Mouse (Mus musculus): ENCODE measurements around the gene Tmem132c. TPM values are rescaled to one million over a fixed set of nuclear protein-coding genes. Genes with fewer than 3 reads are reported as not detected.

The Tmem132c gene
- polyA plus RNA-seq, 3 experiments from 2014 or later, result 0.26 TPM; not detected in 2

DNA sequence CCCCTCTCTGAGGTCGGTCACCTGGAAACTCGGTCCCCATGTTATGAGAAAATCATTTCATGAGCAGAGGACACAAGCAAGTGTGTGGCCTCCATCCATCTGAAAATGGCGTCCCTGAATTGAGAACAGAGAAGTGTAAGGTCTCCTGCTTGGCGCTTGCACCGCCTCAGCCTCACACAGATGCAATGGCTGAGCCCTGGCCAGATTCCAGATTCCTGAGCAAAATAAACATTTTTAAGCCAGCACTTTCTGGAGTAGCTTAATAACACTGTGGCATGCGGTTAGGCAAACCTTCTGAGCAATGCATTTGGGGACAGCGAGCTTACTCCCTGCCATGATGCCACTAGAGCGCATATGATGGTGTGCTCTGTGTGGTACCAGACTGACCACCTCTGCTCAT lies 48.1 kb downstream of the Tmem132c start:
- ATAC-seq, result no peak

DNA sequence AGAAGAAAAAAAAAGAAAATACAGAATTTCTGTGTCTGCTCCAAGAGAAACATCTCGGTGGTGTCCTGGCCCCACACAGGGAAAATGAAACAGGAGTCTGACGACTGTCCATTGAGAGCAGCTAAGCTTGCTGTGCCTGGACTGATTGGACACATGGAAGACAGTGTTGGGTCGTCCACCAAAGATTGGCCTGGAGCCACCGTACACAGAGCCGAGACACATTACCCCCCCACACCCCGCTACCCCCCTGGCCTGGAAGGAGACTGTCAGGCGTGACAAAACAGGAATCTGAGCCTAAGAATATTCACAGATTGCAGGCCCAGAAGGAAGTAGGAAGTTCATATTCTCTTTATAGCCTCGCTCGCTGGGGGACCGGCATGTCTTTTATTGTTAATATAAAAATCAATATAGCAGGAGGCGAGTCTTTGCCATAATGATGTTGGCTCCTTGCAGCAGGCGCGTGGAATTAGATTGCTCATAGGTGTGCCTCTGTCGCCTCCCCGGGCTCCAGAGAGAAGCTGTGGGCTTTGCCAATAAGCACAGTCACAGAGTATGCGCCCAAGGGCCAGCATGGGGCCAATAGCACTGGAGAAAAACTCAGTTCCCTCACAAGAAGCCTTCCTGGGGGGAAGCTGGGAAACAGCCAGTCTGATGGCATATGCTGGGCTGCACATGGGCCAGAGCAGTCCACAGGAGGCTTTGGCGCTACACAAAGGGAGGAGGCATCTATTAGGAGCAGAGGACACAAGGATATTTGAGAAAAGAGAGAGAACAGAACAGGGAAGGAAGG lies 49.0 kb downstream of the Tmem132c start:
- ATAC-seq, result no peak

DNA sequence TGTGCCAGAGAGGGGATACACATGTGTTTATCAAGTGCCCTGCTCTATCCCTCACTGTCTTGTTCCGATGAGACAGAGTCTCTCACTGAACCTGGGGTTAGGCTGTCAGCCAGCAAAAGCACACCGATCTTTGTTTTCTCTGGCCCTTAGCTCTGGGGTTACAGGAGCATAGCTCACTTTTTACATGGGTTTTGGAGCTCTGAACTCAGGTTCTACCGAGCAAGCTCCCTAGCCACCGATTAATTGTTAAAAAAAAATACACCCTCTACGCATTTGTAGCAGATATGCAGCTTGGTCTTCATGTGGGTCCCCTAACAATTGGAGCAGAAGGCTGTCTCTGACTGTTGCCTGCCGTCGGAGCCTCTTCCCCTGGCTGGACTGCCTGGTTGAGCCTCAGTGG lies 50.0 kb downstream of the Tmem132c start:
- ATAC-seq, result no peak

DNA sequence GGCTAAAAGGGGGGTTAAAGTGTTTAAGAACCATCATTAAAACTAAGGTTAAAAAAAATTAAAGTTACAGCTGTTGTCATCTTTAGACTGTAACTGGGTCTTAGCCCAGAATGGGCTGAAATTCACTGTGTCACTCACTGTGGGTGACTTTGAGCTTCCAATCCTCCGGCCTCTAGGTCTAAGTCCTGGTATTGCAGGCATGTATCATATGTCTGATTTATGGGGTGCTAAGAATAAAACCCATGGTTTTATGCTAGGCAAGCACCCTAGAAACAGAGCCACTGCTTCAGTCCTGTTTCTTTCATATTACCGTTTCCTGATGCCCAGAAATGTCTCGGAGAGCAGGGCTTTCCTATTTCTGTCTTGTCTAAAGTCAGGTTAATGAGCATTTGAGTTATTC lies 52.1 kb downstream of the Tmem132c start:
- ATAC-seq, result no peak

DNA sequence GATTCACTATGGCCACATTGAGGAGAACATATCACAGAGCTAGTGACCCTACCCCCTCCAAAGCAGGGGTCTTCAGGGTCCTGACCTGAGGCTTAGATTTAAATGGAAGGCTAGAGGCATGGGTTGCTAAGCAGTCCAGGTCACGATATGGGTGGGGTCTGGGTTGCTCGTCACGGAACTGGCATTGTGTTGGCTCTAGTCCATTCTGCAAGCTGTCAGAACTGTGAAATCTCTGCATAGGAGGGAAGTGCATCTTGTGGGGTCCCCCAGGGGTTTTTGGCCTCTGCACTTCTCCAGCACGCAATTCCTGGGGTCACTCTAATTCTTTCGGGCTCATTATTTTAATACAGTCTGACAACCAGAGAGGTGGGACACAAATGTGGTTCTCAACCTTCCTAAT lies 55.9 kb downstream of the Tmem132c start:
- ATAC-seq, result no peak

DNA sequence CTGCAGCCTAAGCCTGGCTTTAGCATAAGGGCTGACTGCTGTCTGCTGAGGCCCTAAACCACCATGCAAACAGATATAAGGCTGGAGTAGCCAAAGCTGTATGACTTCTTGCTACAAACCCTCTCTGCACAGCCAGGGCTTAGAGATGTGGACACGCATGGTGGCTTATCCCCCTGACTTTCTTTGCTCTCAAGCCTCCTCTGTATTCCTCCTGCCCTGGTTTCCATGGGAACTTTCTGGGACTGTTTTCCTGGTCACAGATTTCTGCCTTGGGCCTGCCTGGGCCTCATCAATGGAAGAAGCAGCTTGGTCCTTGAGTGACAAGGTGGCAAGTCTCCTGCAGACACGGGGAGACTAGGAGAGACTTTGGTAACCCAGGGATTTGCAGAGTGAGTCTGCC lies 56.5 kb downstream of the Tmem132c start:
- ATAC-seq, result no peak

DNA sequence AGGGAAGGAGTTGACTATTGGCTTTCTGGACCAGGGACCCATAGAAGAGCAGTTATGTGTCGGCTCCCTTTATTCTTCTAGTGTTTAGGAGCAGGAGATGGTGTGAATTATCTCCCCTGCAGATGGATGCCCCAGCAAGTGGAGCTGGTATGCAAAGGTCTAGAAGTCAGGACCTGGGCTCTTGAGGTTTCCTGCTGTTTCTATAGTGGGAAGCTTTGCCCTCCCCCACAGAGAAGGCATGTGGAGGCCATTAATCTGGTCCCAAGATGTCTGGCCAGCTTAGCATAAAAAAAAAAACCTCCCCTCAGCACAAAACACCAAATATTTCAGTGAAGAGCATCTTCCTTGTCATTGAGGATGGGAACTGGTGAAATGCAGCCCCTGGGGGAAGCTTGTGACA lies 57.4 kb downstream of the Tmem132c start:
- no peak for ATAC-seq

DNA sequence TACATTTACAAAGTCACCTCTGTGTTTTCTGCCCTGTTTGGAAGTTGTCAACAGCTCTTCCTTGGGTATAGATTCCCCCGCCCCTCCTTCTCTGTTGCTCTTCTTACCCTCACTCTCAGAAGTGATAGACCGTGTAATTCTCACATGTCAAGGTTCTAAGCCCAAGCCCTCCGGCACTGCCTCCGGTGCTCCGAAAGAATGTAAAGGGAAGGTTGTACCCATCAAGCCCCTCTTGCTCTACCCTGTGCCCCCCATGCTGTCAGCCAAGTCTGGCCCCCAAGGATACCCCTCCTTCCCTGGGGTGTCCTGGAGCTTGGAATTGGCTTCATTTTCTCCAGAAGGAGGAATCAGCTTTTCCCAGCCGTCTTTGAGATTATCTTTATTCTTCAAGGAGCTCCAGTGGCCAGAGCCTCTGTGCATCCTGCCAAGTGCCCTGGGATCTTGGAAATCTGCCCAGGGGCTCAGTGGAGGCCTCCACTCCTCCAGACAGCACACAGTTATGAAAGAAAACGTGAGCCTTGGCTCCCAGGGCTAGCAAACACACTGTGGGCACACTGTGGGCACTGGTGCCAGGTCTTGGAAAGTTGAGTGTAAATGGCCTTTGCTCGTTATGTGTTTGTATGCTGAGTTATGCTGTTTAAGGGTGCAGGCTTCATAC lies 59.1 kb downstream of the Tmem132c start:
- no peak for ATAC-seq

DNA sequence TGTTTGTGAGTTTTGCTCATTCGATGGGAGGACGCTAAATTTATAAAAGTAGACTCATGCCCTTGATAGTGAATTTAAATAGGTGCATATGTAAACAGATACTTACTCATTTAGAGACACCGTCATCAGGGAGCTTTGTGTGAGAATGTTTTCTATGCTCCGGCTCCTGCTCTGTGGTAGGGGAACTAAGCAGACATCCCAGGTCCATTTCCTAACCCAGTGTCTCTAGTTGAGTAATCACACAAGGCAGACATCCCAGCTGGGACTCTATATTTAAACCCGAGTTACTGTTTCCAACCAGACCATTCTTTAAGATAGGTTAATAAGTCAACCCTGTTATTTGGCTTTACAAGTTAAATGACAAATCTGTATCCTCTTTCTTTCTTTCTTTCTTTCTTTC lies 63.7 kb downstream of the Tmem132c start:
- no peak for ATAC-seq

DNA sequence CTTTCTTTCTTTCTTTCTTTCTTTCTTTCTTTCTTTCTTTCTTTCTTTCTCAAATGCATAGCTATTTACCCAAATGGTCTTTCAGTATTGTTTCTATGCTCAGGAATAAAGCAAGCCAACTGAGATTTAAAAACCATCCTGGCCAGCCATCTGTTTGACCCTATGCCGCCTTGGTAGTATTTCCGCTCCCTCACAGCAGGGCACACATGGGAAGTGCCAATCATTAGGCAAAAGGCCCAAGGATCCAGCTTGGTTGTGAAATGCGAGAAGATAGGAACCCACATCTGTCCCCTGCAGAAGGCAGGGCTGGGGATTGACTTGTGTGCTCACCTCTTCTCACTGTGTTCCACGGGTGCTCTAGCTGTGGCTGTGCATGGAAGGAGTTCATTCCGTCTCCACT lies 64.1 kb downstream of the Tmem132c start:
- ATAC-seq, result no peak

DNA sequence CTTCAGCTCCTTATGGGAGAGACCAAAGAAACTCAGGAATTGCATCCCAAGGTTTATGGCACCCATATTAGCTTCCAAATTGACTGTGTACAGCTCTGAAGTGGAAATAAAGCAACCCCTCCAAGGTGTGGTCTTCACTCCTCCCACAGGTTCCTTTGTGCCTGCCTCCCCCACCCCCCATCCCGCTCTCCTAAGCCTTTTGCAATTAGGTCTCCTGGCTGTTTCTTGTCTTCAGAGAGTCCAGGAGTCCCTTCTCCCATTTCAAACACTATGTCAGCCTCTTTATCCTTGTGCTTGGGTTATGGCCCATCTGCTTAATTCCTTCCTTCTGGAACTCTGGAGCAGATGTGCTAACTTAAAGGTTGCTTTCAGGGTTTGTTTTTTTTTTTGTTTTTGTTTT lies 65.1 kb downstream of the Tmem132c start:
- ATAC-seq, result no peak

DNA sequence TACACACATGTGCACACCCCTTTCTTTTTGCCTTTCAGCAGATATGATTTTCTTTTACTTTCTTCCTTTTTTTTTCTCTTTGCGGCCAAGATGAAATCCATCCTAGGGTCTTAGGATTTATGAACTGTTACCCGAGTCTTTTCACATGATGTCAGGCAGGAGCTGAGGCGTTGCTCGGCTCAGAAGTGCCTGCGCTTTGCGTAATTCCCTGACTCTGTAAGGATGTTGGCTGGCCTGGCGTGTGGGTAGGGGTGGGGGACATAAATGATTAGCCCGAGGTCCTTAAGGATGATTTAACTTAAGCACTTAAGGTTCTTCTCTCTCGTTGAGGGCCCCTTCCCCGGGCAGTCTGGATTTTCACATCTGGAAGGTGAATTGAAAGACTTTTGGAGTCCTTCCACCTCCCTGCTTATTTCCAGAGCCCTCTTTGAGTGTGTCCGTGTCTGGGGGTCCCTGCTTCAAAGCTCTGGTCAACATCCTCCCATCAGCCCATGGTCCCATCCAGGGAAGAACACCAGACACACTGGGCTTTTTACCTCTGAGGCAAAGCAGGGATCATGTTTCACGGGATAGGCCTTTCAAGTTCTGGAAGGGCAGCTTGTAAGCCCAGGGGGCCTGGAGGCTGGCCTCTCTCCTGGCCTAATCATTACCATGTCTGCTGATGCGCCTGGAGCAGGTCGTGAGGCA lies 68.9 kb downstream of the Tmem132c start:
- no peak for ATAC-seq

DNA sequence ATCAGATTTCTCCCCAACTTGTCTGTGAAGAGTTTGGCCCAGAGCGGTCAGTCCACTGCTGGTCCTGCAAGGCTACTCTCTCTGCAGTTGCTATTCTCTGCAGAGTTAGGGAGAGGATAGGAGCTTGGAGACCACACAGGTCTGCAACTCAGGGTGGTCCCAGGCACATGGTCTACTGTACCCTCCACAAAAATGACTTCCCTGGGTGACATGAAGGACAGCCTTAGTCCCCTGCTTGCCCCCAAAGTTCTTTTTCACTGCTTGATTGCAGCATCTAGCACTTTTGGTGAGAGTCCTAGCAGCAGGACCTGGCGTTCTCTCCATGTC lies 69.4 kb downstream of the Tmem132c start:
- ATAC-seq, result no peak

DNA sequence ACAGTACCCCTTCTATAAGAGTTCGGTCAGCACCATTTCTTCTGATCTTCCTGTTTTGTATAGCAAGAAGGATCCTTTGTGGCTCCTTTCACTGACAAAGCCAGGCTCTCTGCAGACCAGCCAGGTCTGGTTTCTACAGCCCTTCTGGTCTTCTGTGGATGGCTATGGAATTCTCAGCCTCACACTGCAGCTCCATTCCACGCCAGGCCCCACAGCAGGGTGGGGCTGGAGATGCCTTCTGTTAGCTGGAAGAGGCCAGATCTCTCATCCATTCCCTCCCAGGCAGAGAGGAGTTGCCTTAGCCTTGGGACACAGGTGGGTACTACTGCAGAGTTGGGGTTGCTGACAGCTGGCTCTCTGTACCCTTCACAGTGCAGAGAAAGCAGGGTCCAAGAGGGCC lies 72.0 kb downstream of the Tmem132c start:
- no peak for ATAC-seq

DNA sequence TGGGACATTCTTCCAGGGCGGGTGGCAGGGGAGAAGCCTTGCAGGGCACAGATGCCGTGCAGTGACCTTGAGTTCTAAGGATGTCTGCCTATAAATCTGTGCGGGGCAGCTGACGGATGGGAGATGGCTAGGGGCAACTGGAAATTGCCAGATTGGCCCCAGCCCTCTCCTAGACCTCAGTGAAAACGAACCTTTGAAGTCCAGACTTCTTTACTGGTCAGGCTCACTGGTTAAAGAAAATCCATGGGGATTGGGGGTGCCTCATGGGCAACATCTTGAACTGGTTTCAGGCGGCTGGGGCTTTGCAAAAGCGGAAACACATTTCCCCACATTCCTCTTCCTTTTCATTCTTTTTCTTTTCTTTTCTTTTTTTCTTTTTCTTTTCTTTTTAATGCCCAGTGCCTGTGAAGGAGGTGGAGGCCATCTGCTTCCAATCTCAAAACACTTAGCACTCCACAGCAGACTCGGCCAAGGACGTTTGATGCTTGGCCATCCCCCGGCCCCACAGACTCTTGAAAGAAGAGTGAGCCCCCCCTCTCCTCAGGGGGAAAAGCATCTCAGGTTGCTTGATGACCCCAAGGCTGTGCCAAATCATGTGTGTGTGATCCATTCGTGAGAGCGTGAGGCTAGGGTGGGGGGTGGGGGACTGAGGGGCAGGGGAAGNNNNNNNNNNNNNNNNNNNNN lies 77.6 kb downstream of the Tmem132c start:
- no peak for ATAC-seq

DNA sequence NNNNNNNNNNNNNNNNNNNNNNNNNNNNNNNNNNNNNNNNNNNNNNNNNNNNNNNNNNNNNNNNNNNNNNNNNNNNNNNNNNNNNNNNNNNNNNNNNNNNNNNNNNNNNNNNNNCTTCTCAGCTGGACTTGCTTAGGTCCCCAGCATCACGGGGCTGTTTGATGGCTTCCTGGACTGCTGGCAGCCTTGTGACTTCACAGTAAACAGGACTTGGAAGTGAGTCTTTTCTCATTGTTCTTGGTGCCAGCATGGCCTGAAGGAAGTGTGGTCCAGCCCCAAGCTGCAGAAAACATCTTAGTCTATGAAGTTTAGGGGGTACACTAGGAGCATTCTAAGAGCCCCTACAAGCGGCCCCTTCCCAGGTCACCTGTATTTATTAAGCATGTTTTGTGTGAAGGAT lies 83.0 kb downstream of the Tmem132c start:
- ATAC-seq, result no peak

DNA sequence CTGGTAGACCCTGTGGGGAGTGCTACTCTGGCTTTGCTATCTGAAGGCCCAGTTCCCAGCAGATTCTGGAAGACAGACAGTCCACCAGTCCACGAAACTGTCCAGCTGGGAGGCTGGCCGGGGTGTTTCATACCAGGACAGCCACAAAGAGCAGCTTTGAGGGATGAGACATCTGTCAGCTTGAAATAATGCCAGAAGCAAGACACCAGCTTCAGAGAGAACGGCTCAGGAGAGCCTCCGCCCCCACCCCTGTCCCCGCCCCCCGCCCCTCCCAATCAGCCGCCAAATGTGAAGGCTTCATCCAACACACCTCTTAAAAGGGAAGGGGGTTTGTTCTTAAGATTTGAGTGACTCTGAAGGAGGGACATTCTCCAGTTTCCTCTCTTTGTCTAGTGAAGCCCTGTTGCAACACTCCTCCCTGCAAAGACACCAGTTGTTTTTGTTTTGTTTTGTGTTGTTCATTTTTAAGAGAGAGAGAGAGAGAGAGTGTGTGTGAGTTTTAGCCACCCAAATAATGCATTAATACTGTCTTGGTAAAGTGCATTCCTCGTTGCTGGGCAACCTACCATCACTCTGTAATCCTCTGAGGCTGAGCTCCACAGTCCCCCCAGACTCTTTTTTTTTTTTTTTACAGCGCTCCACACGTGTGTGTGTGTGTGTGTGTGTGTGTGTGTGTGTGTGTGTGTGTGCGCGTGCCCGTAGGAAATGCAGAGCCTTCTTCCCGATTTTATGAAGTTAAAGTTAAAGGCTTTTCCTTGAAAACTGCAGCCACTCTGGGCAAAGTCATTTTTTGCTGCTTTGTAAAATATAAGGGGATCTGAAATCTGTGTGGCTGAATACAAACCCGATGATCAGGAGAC lies 94.7 kb downstream of the Tmem132c start:
- no peak for ATAC-seq

DNA sequence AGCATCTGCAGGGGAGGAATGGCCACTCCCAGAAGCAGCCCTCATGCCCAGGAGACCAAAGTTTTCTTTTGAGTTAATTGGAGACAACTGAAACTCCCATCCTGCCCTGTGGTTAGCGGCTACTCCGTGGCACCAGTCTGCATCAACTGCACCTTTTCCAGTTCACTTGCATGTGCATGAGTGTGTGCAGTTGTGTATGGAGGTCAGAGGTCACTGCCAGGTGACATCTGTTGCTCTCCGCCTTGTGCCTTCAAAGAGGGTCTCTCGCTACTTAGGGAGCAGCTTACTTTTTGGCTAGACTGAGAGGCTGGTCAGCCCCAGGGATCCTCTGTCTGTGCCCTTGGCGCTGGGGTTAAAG lies 95.3 kb downstream of the Tmem132c start:
- no peak for ATAC-seq

DNA sequence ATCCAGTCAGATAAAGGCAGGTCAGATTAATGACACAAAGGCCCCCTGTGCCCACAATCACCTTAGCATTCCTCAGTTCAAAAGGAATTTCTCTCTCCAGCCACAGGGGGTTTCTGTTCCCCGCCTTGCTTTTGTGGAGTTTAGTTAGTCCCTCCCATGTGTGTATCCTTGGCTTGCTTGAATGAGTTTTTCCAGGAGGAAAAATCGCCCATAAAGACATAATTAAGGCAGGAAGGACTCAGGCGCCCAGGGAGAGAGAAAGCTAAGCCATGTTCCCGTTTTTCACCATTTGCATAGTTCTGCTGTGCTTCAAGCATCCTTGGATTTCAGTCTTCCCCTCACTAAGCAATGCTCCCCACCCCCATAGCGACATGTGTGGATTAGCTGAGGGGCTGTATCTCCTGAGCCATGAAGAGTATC lies 97.4 kb downstream of the Tmem132c start:
- no peak for ATAC-seq

DNA sequence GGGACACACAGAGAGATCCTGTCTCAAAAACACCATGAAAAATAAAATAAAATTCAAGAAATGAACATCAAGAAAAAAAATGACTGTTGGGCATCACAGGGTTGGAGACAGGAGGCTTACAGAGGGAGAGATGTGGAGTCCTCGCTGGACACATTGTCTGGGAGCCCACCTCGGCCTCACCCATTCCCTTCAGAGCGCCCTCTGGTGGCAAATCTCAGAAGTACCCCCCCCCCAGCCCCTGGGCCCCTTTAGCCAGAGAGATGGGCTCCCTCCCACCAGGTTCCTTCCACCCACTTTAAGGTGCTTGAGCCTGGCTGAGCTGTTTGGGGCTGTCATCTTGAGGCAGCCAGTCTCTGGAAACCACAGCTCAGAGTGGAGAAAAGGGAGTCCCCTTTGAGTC lies 99.5 kb downstream of the Tmem132c start:
- no peak for ATAC-seq

DNA sequence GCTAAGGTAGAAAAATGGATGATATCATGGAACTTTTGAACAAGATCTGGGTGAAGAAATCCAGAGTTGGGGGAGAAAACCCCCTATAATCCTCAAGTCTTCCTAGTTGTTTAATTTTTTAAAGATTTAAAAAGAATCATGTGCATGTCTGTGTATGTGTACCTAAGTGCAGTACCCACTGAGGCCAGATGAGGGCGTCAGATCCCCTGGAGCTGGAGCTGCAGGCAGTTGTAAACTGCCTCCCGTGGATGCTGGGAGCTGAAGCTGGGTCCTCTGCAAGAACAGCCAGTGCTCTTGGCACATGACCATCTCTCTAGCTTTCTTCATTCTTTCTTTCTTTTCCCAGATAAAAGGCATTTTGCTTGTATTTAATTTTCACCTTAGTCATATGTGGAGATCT lies 103.1 kb downstream of the Tmem132c start:
- no peak for ATAC-seq

DNA sequence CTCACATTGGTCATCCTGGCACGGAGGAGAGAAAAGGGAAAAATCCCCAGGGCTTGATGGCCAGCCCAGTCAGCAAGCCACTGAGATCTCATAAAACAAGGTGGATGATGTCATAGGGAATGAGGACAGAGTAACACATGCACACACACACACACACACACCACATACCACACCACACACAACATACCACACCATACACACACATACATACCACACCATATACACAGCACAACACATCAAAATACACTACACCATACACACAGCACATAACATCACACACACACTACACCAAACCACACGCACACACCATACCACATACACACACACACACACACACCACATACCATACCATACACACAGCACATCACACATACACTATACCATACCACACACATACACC lies 104.8 kb downstream of the Tmem132c start:
- no peak for ATAC-seq
